Mouse (Mus musculus) left cerebral cortex, postnatal 36 days (tissue): ENCODE measurements around the gene Lnx2. TPM values are rescaled to one million over a fixed set of nuclear protein-coding genes. Genes with fewer than 3 reads are reported as not detected.

ENCODE experiments used
- DNase-seq, 2 experiments: peaks; one replicate each; pipeline ENCODE4 v3.0.0; 2021 to 2022; ENCODE audit warnings: low spot score in 2 of 2, mixed read lengths in 1 of 2
- intact Hi-C: fragments of 180-260 bp; cut with DNase I; formaldehyde crosslinking; loops from one replicate; pipeline ENCODE4 v1.15.1; 2025
- total RNA-seq, 2 experiments: library from RNA; stranded (reverse); gene quantifications; 2 replicates each; pipeline ENCODE4 v1.2.3; 2021

The Lnx2 gene
- total RNA-seq, 2 experiments from 2014 or later, result 5.0 to 5.8 TPM

- intact Hi-C loops, result no loop called here
- DNase-seq, result no peak
These were observed 21.6 kb downstream of the Lnx2 start for GRCm38 (mm10) chr5:147054747-147055270.

GRCm38 (mm10) chr5:147054328-147054727 lies 22.1 kb downstream of the Lnx2 start:
- intact Hi-C loops, result no loop called here
- DNase-seq, result no peak

- intact Hi-C loops, result no loop called here
- DNase-seq, result no peak
These were observed 22.9 kb downstream of the Lnx2 start for GRCm38 (mm10) chr5:147053481-147053880.

GRCm38 (mm10) chr5:147053071-147053470 lies 23.3 kb downstream of the Lnx2 start:
- DNase-seq, result no peak
- intact Hi-C loops, result no loop called here

- intact Hi-C loops, result no loop called here
- DNase-seq, result no peak
These were observed 24.2 kb downstream of the Lnx2 start for GRCm38 (mm10) chr5:147052309-147052558.

- DNase-seq, result no peak
- intact Hi-C loops, result no loop called here
These were observed 24.7 kb downstream of the Lnx2 start for GRCm38 (mm10) chr5:147051500-147052308.

GRCm38 (mm10) chr5:147050816-147051499 lies 25.4 kb downstream of the Lnx2 start:
- intact Hi-C loops, result no loop called here

GRCm38 (mm10) chr5:147049544-147050209 lies 26.7 kb downstream of the Lnx2 start:
- DNase-seq, result no peak
- intact Hi-C loops, result no loop called here

More at GRCm38 (mm10) chr5:147050816-147051499, 25.4 kb downstream of the Lnx2 start:
- no peak for DNase-seq

GRCm38 (mm10) chr5:147045929-147046328 lies 30.5 kb downstream of the Lnx2 start:
- intact Hi-C loops, result no loop called here
- DNase-seq, result no peak

- DNase-seq, result no peak
- intact Hi-C loops, result no loop called here
These were observed 31.1 kb downstream of the Lnx2 start for GRCm38 (mm10) chr5:147045311-147045710.

GRCm38 (mm10) chr5:147043240-147043844 lies 33.0 kb downstream of the Lnx2 start:
- DNase-seq, result peak in 1 of 2 experiments; percentile 52
- intact Hi-C loops, result no loop called here

GRCm38 (mm10) chr5:147041965-147042937 lies 34.1 kb downstream of the Lnx2 start:
- intact Hi-C loops, result no loop called here
- DNase-seq, result no peak

- intact Hi-C loops, result no loop called here
- DNase-seq, result no peak
These were observed 37.0 kb downstream of the Lnx2 start for GRCm38 (mm10) chr5:147039394-147039793.

- no peak for DNase-seq
- intact Hi-C loops, result loop anchor here (2.0 kb wide), 1 partner anchor 39 kb away; the partner anchor contains the start of genes Lnx2 and Polr1d
These were observed 38.8 kb downstream of the Lnx2 start for GRCm38 (mm10) chr5:147037601-147038000.

GRCm38 (mm10) chr5:147036661-147037060 lies 39.7 kb downstream of the Lnx2 start:
- intact Hi-C loops, result loop anchor here (2.0 kb wide), 1 partner anchor 40 kb away; the partner anchor contains the start of genes Lnx2 and Polr1d
- no peak for DNase-seq

GRCm38 (mm10) chr5:147036028-147036427 lies 40.4 kb downstream of the Lnx2 start:
- no peak for DNase-seq
- intact Hi-C loops, result loop anchor here (2.0 kb wide), 1 partner anchor 41 kb away; the partner anchor contains the start of genes Lnx2 and Polr1d

GRCm38 (mm10) chr5:147035301-147035700 lies 41.1 kb downstream of the Lnx2 start:
- no peak for DNase-seq
- intact Hi-C loops, result no loop called here

GRCm38 (mm10) chr5:147034283-147034682 lies 42.1 kb downstream of the Lnx2 start:
- intact Hi-C loops, result no loop called here
- DNase-seq, result no peak

GRCm38 (mm10) chr5:147033155-147033554 lies 43.2 kb downstream of the Lnx2 start:
- intact Hi-C loops, result no loop called here
- DNase-seq, result no peak
